Mouse (Mus musculus): ENCODE measurements around the gene Timm10.
A peak's percentile ranks its signal among the peaks of the same experiment; 100 is the strongest.

The Timm10 gene

GRCm38 (mm10) chr2:84859991-84860780 lies 33.4 kb downstream of the Timm10 start:
- no peak for DNase-seq (ENCODE audit: low read depth)

GRCm38 (mm10) chr2:84861430-84861829 lies 34.6 kb downstream of the Timm10 start:
- no peak for DNase-seq (ENCODE audit: low read depth)

GRCm38 (mm10) chr2:84862231-84862630 lies 35.4 kb downstream of the Timm10 start:
- DNase-seq (ENCODE audit: low read depth) = no peak

- DNase-seq (ENCODE audit: low read depth) = no peak
Observed at GRCm38 (mm10) chr2:84865616-84866571, 39.1 kb downstream of the Timm10 start.

GRCm38 (mm10) chr2:84868521-84868943 lies 41.7 kb downstream of the Timm10 start:
- DNase-seq (ENCODE audit: low read depth) = peak; percentile 81

- DNase-seq (ENCODE audit: low read depth) = peak; percentile 45
Observed at GRCm38 (mm10) chr2:84868977-84869376, 42.2 kb downstream of the Timm10 start.

- DNase-seq (ENCODE audit: low read depth) = peak; percentile 62
Observed at GRCm38 (mm10) chr2:84870623-84871160, 43.9 kb downstream of the Timm10 start.

GRCm38 (mm10) chr2:84872105-84872716 lies 45.4 kb downstream of the Timm10 start:
- no peak for DNase-seq (ENCODE audit: low read depth)

GRCm38 (mm10) chr2:84875842-84876241 lies 49.0 kb downstream of the Timm10 start:
- no peak for DNase-seq (ENCODE audit: low read depth)

Data from 416B (cell line).